Mouse (Mus musculus) limb, embryonic 11.5 days (tissue): ENCODE results near the gene Zfp663. TPM values are rescaled to one million over a fixed set of nuclear protein-coding genes. Genes with fewer than 3 reads are reported as not detected.

Source experiments
- ATAC-seq: fragments of 200-750 bp; cut with Nextera tagmentation; 2 replicates; pipeline ENCODE4 v1.8.0; 2017; ENCODE audit warnings: low read depth; ENCODE audit not compliant: insufficient number of reproducible peaks, low FRiP score, low TSS enrichment
- DNase-seq: peaks from one replicate; pipeline ENCODE4 v3.0.0-alpha.2; 2015; ENCODE audit warnings: low spot score
- H3K27ac ChIP-seq: fragments of 300-500 bp; sonication (generic); replicated peaks from 2 replicates; pipeline ENCODE4 v1.5.1; 2014; ENCODE audit warnings: low read depth, mild to moderate bottlenecking, low read length
- H3K27me3 ChIP-seq: fragments of 300-500 bp; sonication (generic); 2 replicates; pipeline ENCODE4 v1.6.1; 2014; ENCODE audit warnings: mild to moderate bottlenecking, low read length, mixed read lengths; ENCODE audit not compliant: control insufficient read depth, insufficient read depth
- H3K36me3 ChIP-seq: fragments of 300-500 bp; sonication (generic); 2 replicates; pipeline ENCODE4 v1.6.1; 2014; ENCODE audit warnings: mild to moderate bottlenecking, low read length, moderate library complexity, mixed read lengths; ENCODE audit not compliant: control insufficient read depth, insufficient read depth
- H3K4me1 ChIP-seq: fragments of 300-500 bp; sonication (generic); 2 replicates; pipeline ENCODE4 v1.6.1; 2014; ENCODE audit warnings: low read length, mixed read lengths; ENCODE audit not compliant: control insufficient read depth, insufficient read depth
- H3K4me2 ChIP-seq: fragments of 300-500 bp; sonication (generic); 2 replicates; pipeline ENCODE4 v1.6.1; 2014; ENCODE audit warnings: low read depth, mild to moderate bottlenecking, moderate library complexity; ENCODE audit not compliant: severe bottlenecking
- H3K4me3 ChIP-seq: fragments of 300-500 bp; sonication (generic); 2 replicates; pipeline ENCODE4 v1.5.1; 2014; ENCODE audit warnings: low read depth, low read length
- H3K9ac ChIP-seq: fragments of 300-500 bp; sonication (generic); 2 replicates; pipeline ENCODE4 v1.6.1; 2014; ENCODE audit warnings: mild to moderate bottlenecking, low read length
- H3K9me3 ChIP-seq: fragments of 300-500 bp; sonication (generic); 2 replicates; pipeline ENCODE4 v1.6.1; 2016; ENCODE audit warnings: low read length; ENCODE audit not compliant: control insufficient read depth
- WGBS: fragments of 180-500 bp; shearing (Covaris S2); extraction: QIAGEN DNeasy Blood & Tissue Kit; methylation state at CpG from one replicate; pipeline ENCODE4 v1.1.7; 2014; 5-methylcytosine and 5-hydroxymethylcytosine counted together
- polyA plus RNA-seq: library from polyadenylated mRNA; unstranded; fragments of >200 nt; fragmentation: Nextera tagmentation; extraction: Ambion mirVana; gene quantifications from 2 replicates; pipeline ENCODE4 v1.2.1, GENCODE M21; 2014

Gene Zfp663
- polyA plus RNA-seq, 1 experiment from 2014 or later: 1.7 TPM

DNA sequence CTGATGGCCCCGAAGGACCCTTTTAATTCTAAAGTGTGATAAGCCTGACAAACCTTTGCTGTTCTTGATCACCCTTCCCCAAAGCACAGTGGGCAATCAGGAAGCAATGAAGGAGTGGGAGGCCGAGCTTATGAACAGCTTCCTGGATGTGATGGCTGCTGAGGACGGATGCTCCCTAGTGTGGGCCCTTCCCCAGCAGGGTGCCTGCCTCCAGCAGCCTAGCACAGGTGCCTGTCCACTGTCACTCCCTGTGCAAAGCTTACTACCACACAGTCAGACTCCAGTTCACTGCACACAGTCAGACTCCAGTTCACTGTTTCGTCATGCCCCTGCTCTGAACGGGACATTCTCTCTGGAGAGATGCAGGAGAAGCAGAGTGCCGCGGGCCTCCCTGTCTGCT lies 56.1 kb downstream of the Zfp663 start:
- H3K36me3 ChIP-seq: peaks cover 5% of the 10 kb centered on the region
- H3K4me2 ChIP-seq: no peak overlapping the region
- no peaks in the 10 kb centered on the region for H3K27me3 ChIP-seq
- 81% methylated on average over 7 of the region's 7 CpGs for WGBS
- ATAC-seq (no peak), DNase-seq (no peak)
- H3K9me3 ChIP-seq: no peaks in the 10 kb centered on the region
- peaks cover 11% of the 10 kb centered on the region for H3K4me1 ChIP-seq
- H3K9ac ChIP-seq: no peak overlapping the region
- H3K27ac ChIP-seq: no peak overlapping the region
- no peak overlapping the region for H3K4me3 ChIP-seq

DNA sequence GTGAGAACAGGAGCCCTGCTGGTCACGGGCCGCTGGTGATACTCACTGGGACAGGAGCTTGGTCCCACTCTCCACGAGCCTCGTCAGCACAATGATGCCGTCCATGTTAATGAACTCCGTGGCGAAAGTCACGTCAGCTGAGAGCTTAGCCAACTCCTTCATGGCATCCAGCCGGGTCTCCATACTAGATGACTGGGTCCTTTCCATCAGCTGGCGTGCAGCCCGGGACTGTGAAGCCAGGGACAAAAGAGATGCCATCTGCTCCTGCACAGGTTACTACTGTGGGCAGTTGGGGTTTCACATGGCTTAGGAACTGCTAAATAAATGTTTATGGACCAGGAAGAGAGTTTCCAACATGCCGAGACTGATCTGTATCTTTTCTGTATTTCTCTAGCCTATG lies 57.0 kb downstream of the Zfp663 start:
- H3K27me3 ChIP-seq: no peaks in the 10 kb centered on the region
- WGBS: 90% methylated on average over 12 of the region's 12 CpGs
- no peak overlapping the region for H3K4me3 ChIP-seq
- no peak overlapping the region for H3K4me2 ChIP-seq
- H3K27ac ChIP-seq: no peak overlapping the region
- H3K36me3 ChIP-seq: peaks cover 5% of the 10 kb centered on the region
- DNase-seq (no peak), ATAC-seq (no peak)
- no peak overlapping the region for H3K9ac ChIP-seq
- no peaks in the 10 kb centered on the region for H3K9me3 ChIP-seq
- H3K4me1 ChIP-seq: peaks cover 3% of the 10 kb centered on the region

DNA sequence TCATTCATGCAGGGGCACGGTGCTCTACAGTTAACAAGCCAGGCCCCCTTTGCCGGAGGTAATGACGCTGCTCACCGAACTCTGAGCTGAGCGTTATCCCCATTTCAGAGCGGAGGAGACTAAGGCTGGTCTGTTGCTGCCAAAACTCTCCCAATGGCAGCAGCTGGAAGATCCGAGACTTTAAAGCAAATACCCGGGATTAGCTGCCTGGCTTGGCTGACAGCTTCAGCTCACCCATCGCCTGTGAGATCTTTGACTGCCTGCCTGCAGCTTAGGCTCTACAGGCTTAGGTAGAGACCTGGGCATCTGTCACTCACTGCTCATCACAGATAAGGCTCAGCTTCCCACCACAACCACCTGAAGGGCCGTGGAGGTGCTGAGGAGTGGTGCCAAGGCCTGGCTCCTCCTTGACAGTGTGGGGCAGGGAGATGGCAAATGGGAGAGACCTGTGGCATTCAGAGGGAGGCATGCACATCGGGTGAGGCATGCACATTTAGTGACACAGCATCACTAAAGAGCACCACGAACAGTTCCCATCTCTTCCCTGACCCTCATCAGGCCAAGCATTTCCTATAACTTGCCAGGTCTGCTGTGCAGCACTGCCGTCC lies 57.6 kb downstream of the Zfp663 start:
- no peak overlapping the region for H3K9ac ChIP-seq
- no peak overlapping the region for H3K4me2 ChIP-seq
- H3K4me1 ChIP-seq: no peaks in the 10 kb centered on the region
- DNase-seq (no peak), ATAC-seq (no peak)
- H3K4me3 ChIP-seq: no peak overlapping the region
- H3K27ac ChIP-seq: no peak overlapping the region
- no peaks in the 10 kb centered on the region for H3K9me3 ChIP-seq
- H3K27me3 ChIP-seq: no peaks in the 10 kb centered on the region
- 78% methylated on average over 13 of the region's 13 CpGs for WGBS
- peaks cover 5% of the 10 kb centered on the region for H3K36me3 ChIP-seq

DNA sequence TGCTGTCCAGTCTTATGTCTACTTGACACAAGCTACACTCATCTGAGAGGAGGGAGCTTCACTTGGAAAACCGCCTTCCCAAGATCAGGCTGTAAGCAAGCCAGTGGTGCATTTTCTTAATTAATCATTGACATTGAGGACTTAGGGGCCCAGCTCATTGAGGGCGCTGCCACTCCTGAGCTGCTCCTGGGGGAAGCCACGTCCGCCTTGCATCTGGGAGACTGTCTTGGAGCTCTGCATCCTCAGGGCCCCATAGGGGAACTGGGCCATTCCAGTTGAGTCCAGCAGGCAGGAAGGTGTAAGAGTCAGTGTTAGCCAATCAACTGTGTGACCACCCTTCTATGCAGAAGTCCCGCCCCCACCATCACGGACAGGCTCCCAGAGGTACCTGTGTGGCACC lies 60.7 kb downstream of the Zfp663 start:
- H3K9me3 ChIP-seq: no peaks in the 10 kb centered on the region
- no peak overlapping the region for H3K27ac ChIP-seq
- H3K4me1 ChIP-seq: no peaks in the 10 kb centered on the region
- ATAC-seq: no peak
- no peak overlapping the region for H3K4me3 ChIP-seq
- H3K27me3 ChIP-seq: no peaks in the 10 kb centered on the region
- H3K36me3 ChIP-seq: peaks cover 16% of the 10 kb centered on the region
- no peak overlapping the region for H3K4me2 ChIP-seq
- H3K9ac ChIP-seq: no peak overlapping the region
- 91% methylated on average over 6 of the region's 6 CpGs for WGBS
- no peak for DNase-seq

DNA sequence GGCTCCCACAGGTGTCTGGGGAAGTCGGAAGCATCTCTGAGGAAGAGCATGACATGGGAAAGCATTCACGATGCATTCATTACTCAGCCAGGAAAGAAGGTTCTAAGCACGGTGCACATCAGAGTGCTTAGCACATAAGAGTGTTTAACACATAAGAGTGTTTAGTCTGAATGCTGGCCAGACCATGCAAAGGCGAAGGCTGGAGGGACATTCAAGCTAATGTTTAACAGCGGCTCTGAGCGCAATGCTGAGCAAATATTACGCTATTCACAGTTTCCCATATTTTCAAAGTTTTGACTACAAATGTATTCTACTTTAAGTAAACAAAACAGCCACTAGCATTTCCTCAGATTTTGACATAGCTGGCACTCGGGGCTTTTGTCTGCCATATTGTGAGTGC lies 63.1 kb downstream of the Zfp663 start:
- no peaks in the 10 kb centered on the region for H3K4me1 ChIP-seq
- H3K4me2 ChIP-seq: no peak overlapping the region
- H3K27me3 ChIP-seq: no peaks in the 10 kb centered on the region
- H3K9me3 ChIP-seq: no peaks in the 10 kb centered on the region
- DNase-seq: no peak
- no peak overlapping the region for H3K4me3 ChIP-seq
- peaks cover 16% of the 10 kb centered on the region for H3K36me3 ChIP-seq
- 93% methylated on average over 8 of the region's 8 CpGs for WGBS
- ATAC-seq: no peak
- no peak overlapping the region for H3K9ac ChIP-seq
- H3K27ac ChIP-seq: no peak overlapping the region

DNA sequence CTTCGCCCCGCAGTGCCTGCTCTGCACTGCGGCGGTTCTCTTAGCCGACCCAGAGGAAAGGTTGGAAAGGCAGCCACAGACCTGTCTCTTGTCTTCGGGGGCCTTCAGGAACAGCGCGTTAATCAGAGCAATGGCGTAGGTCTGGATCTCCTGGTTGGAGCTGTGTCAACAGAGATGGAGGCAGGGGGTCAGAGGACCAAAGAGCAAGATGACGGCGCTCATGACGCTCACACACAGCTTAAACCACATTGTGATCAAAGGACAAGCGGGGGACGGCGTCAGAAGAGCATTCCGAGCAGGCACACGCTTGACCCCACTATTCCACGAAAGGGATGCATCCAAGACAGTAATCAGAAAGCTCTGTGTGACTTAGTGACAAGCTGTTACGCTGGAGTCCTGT lies 63.7 kb downstream of the Zfp663 start:
- H3K4me3 ChIP-seq: no peak overlapping the region
- ATAC-seq: no peak
- no peaks in the 10 kb centered on the region for H3K27me3 ChIP-seq
- no peak overlapping the region for H3K9ac ChIP-seq
- 87% methylated on average over 19 of the region's 19 CpGs for WGBS
- H3K4me1 ChIP-seq: no peaks in the 10 kb centered on the region
- peaks cover 14% of the 10 kb centered on the region for H3K36me3 ChIP-seq
- no peaks in the 10 kb centered on the region for H3K9me3 ChIP-seq
- H3K27ac ChIP-seq: no peak overlapping the region
- no peak overlapping the region for H3K4me2 ChIP-seq
- no peak for DNase-seq

DNA sequence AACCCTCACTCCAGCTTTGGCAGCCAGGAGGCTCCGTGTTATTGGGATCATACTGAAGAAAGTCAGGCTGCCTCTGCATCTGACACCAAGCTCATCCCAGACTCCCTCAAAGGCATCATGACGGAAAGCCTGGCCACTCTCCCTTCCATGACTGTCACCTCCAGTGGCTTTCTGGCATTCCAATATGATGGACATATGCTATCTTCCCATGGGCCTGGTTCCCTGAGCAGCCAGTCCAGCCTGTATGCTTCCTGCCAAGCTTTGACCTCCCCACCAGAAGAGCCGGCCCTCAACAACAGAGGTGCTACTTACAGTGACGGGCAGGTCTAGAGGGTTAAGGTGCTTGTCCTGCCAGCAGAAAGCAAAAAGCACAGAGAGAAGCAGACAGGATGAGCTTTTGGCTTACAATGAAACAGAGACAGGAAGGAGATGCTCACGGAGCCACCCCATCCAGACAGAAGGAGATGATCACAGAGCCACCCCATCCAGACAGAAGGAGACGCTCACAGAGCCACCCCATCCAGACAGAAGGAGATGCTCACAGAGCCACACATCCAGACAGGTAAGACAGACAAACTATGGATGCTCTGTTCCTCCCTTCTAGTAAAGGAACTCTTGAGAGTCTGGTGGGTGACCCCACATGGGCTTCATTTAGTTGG lies 65.0 kb downstream of the Zfp663 start:
- H3K4me3 ChIP-seq: no peak overlapping the region
- H3K27me3 ChIP-seq: no peaks in the 10 kb centered on the region
- peaks cover 14% of the 10 kb centered on the region for H3K36me3 ChIP-seq

DNA sequence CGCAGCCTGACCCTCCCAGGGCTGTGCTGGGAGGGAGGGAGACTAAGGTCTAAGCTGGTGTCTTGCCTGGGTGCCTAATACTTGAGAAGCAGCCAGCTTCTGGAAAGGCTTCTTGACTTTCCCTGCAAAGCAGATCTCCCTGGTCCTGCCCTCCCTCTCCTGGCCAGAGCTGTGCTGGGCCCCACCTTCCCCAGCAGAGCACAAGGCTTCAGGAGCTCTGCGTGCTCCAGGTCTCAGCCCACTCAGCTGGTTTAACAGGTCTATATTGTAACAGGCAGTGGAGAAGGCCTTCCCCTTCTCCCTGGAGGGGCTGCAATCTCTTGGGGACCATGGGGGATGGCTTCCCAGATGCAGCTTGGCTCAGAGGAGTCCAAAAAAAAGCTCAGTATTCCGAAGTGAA lies 67.1 kb downstream of the Zfp663 start:
- ATAC-seq (no peak), DNase-seq (no peak)
- no peak overlapping the region for H3K27ac ChIP-seq
- H3K27me3 ChIP-seq: no peaks in the 10 kb centered on the region
- no peak overlapping the region for H3K4me3 ChIP-seq
- no peaks in the 10 kb centered on the region for H3K9me3 ChIP-seq
- WGBS: 73% methylated on average over 3 of the region's 3 CpGs
- H3K36me3 ChIP-seq: peaks cover 14% of the 10 kb centered on the region
- H3K4me2 ChIP-seq: no peak overlapping the region
- H3K9ac ChIP-seq: no peak overlapping the region
- no peaks in the 10 kb centered on the region for H3K4me1 ChIP-seq

More for the DNA sequence above, 65.0 kb downstream of the Zfp663 start:
- no peak for DNase-seq
- WGBS: 91% methylated on average over 6 of the region's 6 CpGs
- H3K9ac ChIP-seq: no peak overlapping the region
- no peak for ATAC-seq
- H3K4me1 ChIP-seq: no peaks in the 10 kb centered on the region
- no peak overlapping the region for H3K4me2 ChIP-seq
- no peaks in the 10 kb centered on the region for H3K9me3 ChIP-seq
- H3K27ac ChIP-seq: no peak overlapping the region
